ENCODE assay signal across 27 mouse cellular contexts in the genomic region with DNA sequence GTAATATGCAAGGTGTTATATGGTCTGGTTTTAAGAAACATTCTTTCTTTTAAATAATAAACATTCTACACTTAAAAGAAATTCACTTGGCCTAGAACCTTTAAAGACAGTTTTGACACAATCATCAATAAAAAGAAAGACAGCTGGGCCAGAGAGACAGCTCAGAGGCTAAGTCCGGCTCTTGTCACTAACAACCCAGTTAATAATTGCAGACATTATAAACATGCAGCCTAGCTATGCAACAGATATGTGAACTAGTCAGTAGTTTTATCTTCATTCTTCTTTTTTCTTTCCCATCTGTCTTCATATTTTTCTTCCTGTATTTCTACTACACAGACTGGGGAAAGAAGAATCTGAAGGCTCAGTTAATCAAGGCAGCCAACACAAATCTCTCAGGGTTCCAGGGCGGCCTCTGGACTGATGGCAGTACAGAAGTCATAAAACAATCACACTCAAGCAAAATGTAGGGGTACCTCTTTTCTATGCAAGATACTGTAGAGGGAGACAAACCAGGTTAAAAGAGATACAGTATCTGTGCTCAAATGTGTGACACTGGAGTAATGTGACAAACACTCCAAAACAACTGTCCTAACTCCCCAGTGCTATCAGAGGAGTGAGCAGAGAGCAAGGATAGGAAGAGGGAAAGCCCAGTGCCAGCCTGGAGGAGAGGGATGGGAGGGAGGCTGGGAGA. TPM values are rescaled to one million over a fixed set of nuclear protein-coding genes. Genes with fewer than 3 reads are reported as not detected.
DNase-seq lines count a peak whose midpoint lies in the region; ATAC-seq and TF ChIP-seq lines count a peak whose summit lies in the region.
"Had no signal": no experiment of that assay in that cellular context is flagged by ENCODE, and none has a peak within 500 bp of the region (broad histone marks: within the 10 kb centered on the region; RNA-seq: fewer than 3 reads in every experiment).

No protein-coding gene starts in this region.

- intact Hi-C loops in left cerebral cortex, postnatal 25 days (cut with DNase I) = no loop called here

- no peak overlapping the region for H3K9ac ChIP-seq in lung, embryonic 14.5 days
- H3K9ac ChIP-seq in intestine, embryonic 15.5 days = no peak overlapping the region
- H3K9ac ChIP-seq in liver, embryonic 13.5 days = 0 out of 2 replicates have a peak overlapping the region, but pooled peaks have one; percentile 5
- H3K9ac ChIP-seq: forebrain, embryonic 12.5 days; heart, embryonic 15.5 days; limb, embryonic 13.5 days; lung, embryonic 15.5 days; midbrain, embryonic 15.5 days; neural tube, embryonic 15.5 days had no signal

- no peak overlapping the region for H3K4me3 ChIP-seq in lung, embryonic 14.5 days (ENCODE audit: low read depth, low read length)
- no peak overlapping the region for H3K4me3 ChIP-seq in intestine, embryonic 15.5 days (replicated peaks)
- H3K4me3 ChIP-seq in liver, embryonic 13.5 days (replicated peaks) = no peak overlapping the region
- H3K4me3 ChIP-seq: erythroblast, embryonic 14.5 days; forebrain, embryonic 12.5 days; heart, embryonic 10.5 days; heart, embryonic 15.5 days; layer of hippocampus, adult 2 months; left cerebral cortex, adult 2 months; limb, embryonic 13.5 days; lung, embryonic 15.5 days; midbrain, embryonic 10.5 days; midbrain, embryonic 15.5 days; neural tube, embryonic 15.5 days had no signal

- peaks cover 3% of the 10 kb centered on the region; the same call in 1 of the 2 replicates for H3K4me1 ChIP-seq in lung, embryonic 14.5 days (ENCODE audit: insufficient read depth)
- H3K4me1 ChIP-seq in intestine, embryonic 15.5 days (replicated peaks) = no peaks in the 10 kb centered on the region
- peaks cover 85% of the 10 kb centered on the region for H3K4me1 ChIP-seq in liver, embryonic 13.5 days (replicated peaks)
- H3K4me1 ChIP-seq: forebrain, embryonic 12.5 days; limb, embryonic 13.5 days; midbrain, embryonic 10.5 days; midbrain, embryonic 15.5 days; neural tube, embryonic 15.5 days had no signal

- H3K36me3 ChIP-seq in lung, embryonic 14.5 days (ENCODE audit: insufficient read depth) = peaks cover 7% of the 10 kb centered on the region; the same call in 1 of the 2 replicates
- no peaks in the 10 kb centered on the region for H3K36me3 ChIP-seq in intestine, embryonic 15.5 days
- 0 out of 2 replicates have a peak, but pooled peaks cover 7% of the 10 kb centered on the region for H3K36me3 ChIP-seq in liver, embryonic 13.5 days
- H3K36me3 ChIP-seq: midbrain, embryonic 15.5 days had no signal

- no peak overlapping the region for H3K27ac ChIP-seq in lung, embryonic 14.5 days (ENCODE audit: low read depth)
- H3K27ac ChIP-seq in intestine, embryonic 15.5 days = no peak overlapping the region
- H3K27ac ChIP-seq in liver, embryonic 13.5 days = peak overlapping the region; percentile 79
- H3K27ac ChIP-seq: forebrain, embryonic 12.5 days; heart, embryonic 10.5 days; heart, embryonic 15.5 days; layer of hippocampus, adult 2 months; left cerebral cortex, adult 2 months; limb, embryonic 13.5 days; lung, embryonic 15.5 days; midbrain, embryonic 10.5 days; midbrain, embryonic 15.5 days; neural tube, embryonic 15.5 days had no signal

- DNase-seq in lung, embryonic 14.5 days = peak; percentile 63
- no peak for DNase-seq in lung, postnatal 25 days (ENCODE audit: low spot score)
- DNase-seq in liver, embryonic 13.5 days = peak; percentile 11
- DNase-seq in right cerebral cortex, postnatal 10 days (ENCODE audit: low spot score in 2 of 2) = no peak
- no peak for DNase-seq in gastrocnemius, adult 18-20 months (ENCODE audit: low spot score)
- no peak for DNase-seq in left cerebral cortex, postnatal 25 days (ENCODE audit: low spot score in 2 of 2)
- DNase-seq: adrenal gland, postnatal 14 days; cerebellum, adult 18-20 months; cerebellum, postnatal 10 days; gastrocnemius, postnatal 25 days; retina, postnatal 1 day; right cerebral cortex, postnatal 25 days; spleen, adult 18-20 months; thymus, postnatal 14 days had no signal

- H3K4me2 ChIP-seq in lung, embryonic 14.5 days = no peak overlapping the region
- H3K4me2 ChIP-seq in intestine, embryonic 15.5 days (replicated peaks) = no peak overlapping the region
- no peak overlapping the region for H3K4me2 ChIP-seq in liver, embryonic 13.5 days
- H3K4me2 ChIP-seq: forebrain, embryonic 12.5 days; heart, embryonic 15.5 days; limb, embryonic 13.5 days; lung, embryonic 15.5 days; midbrain, embryonic 15.5 days; neural tube, embryonic 15.5 days had no signal

- no peak for TF ChIP-seq CTCF in lung, embryonic 14.5 days (IDR thresholded peaks at IDR 0.05; ENCODE audit: low read depth)

- ATAC-seq in lung, embryonic 14.5 days (ENCODE audit: insufficient read depth) = no peak
- ATAC-seq in intestine, embryonic 15.5 days = peak; percentile 60; the same call in 1 of the 2 replicates
- no peak for ATAC-seq in liver, embryonic 13.5 days (ENCODE audit: low read depth)
- ATAC-seq: hindbrain, embryonic 16.5 days; midbrain, embryonic 15.5 days had no signal

- H3K9me3 ChIP-seq in lung, embryonic 14.5 days (ENCODE audit: low read depth, low read length) = no peaks in the 10 kb centered on the region
- H3K9me3 ChIP-seq in intestine, embryonic 15.5 days = no peaks in the 10 kb centered on the region
- H3K9me3 ChIP-seq in liver, embryonic 13.5 days (replicated peaks) = no peaks in the 10 kb centered on the region
- H3K9me3 ChIP-seq: forebrain, embryonic 12.5 days; heart, embryonic 10.5 days; heart, embryonic 15.5 days; limb, embryonic 13.5 days; lung, embryonic 15.5 days; midbrain, embryonic 10.5 days; midbrain, embryonic 15.5 days; neural tube, embryonic 15.5 days had no signal

- H3K27me3 ChIP-seq in lung, embryonic 14.5 days (ENCODE audit: insufficient read depth, low read length) = no peaks in the 10 kb centered on the region
- H3K27me3 ChIP-seq in intestine, embryonic 15.5 days (replicated peaks) = no peaks in the 10 kb centered on the region
- H3K27me3 ChIP-seq in liver, embryonic 13.5 days = no peaks in the 10 kb centered on the region
- H3K27me3 ChIP-seq: forebrain, embryonic 12.5 days; heart, embryonic 15.5 days; limb, embryonic 13.5 days; lung, embryonic 15.5 days; midbrain, embryonic 15.5 days; neural tube, embryonic 15.5 days had no signal

- 34% methylated on average over 2 of the region's 2 CpGs for WGBS in lung, embryonic 14.5 days
- 39% methylated on average over 2 of the region's 2 CpGs for WGBS in intestine, embryonic 15.5 days
- 60% methylated on average over 2 of the region's 2 CpGs for WGBS in liver, embryonic 13.5 days (ENCODE audit: insufficient replicate concordance)

RNA-seq across cellular contexts. Expression of gene 2700097O09Rik, which starts 25.2 kb away (rescaled TPM):
- 34.3 and 36.1 TPM in 2 replicates for polyA plus RNA-seq in lung, embryonic 14.5 days (2014; fragmentation: Nextera tagmentation; extraction: Ambion mirVana)
- 30.7 and 31.9 TPM in 2 replicates for polyA plus RNA-seq in intestine, embryonic 15.5 days (2015; fragmentation: Nextera tagmentation; extraction: Ambion mirVana)
- 30.6 and 32.9 TPM in 2 replicates for polyA plus RNA-seq in liver, embryonic 13.5 days (2015; fragmentation: Nextera tagmentation; extraction: Ambion mirVana)
- 1 to 10 TPM; 7.4 to 7.8 TPM for total RNA-seq in gastrocnemius, adult 18-20 months (2021)
- total RNA-seq in left cerebral cortex, postnatal 25 days (2021) = 1 to 10 TPM; 8.4 to 9.6 TPM

RNA-seq across cellular contexts. Expression of gene Srp54a, which starts 25.4 kb away (rescaled TPM):
- polyA plus RNA-seq in lung, embryonic 14.5 days (2014; fragmentation: Nextera tagmentation; extraction: Ambion mirVana) = 156 and 163 TPM in 2 replicates
- polyA plus RNA-seq in intestine, embryonic 15.5 days (2015; fragmentation: Nextera tagmentation; extraction: Ambion mirVana) = 157 and 171 TPM in 2 replicates
- polyA plus RNA-seq in liver, embryonic 13.5 days (2015; fragmentation: Nextera tagmentation; extraction: Ambion mirVana) = 94.7 and 121 TPM in 2 replicates
- 10 to 100 TPM; 84.3 to 96.1 TPM for total RNA-seq in gastrocnemius, adult 18-20 months (2021)
- 10 to 100 TPM; 91.1 to 95.7 TPM for total RNA-seq in left cerebral cortex, postnatal 25 days (2021)

RNA-seq across cellular contexts. Expression of gene Baz1a, which starts 40.5 kb away (rescaled TPM):
- polyA plus RNA-seq in lung, embryonic 14.5 days (2014; fragmentation: Nextera tagmentation; extraction: Ambion mirVana) = 23.9 and 26.3 TPM in 2 replicates
- polyA plus RNA-seq in intestine, embryonic 15.5 days (2015; fragmentation: Nextera tagmentation; extraction: Ambion mirVana) = 21.3 and 29.1 TPM in 2 replicates
- polyA plus RNA-seq in liver, embryonic 13.5 days (2015; fragmentation: Nextera tagmentation; extraction: Ambion mirVana) = 32.3 and 38.0 TPM in 2 replicates
- total RNA-seq in gastrocnemius, adult 18-20 months (2021) = 1 to 10 TPM; 3.1 to 4.2 TPM
- total RNA-seq in left cerebral cortex, postnatal 25 days (2021) = 1 to 10 TPM; 3.5 to 5.1 TPM

Comparison
In these comparisons a context has a peak if more than half of its experiments do, and no peak if none do; other contexts are left out.
1. DNase-seq: peak in lung, embryonic 14.5 days (single experiment) and liver, embryonic 13.5 days (single experiment); none in lung, postnatal 25 days (single experiment), right cerebral cortex, postnatal 10 days (0 of 2), gastrocnemius, adult 18-20 months (single experiment) and left cerebral cortex, postnatal 25 days (0 of 2).